Mouse (Mus musculus): ENCODE data around the gene Ppp1r3g. TPM values are rescaled to one million over a fixed set of nuclear protein-coding genes. Genes with fewer than 3 reads are reported as not detected.

The Ppp1r3g gene
- polyA plus RNA-seq (2015; fragmentation: Nextera tagmentation; extraction: Ambion mirVana), result 0.49 and 1.0 TPM in 2 replicates

DNA sequence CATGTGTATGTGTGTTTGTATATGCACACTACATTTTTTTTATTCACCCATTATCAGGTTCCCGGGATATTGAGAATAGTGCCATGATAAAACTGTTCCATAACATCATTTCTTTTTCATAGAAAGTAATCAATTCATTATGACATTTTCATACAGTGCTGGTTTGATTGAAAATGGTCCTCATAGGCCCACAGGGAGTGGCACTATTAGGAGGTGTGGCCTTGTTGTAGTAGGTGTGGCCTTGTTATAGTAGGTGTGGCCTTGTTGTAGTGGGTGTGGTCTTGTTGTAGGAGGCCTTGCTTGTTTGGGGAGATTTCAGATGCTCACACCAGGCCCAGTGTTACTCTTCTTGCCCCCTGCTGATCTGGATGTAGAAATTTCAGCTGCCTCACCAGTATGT lies at the start of gene Ppp1r3g:
Gene Ppp1r3g (plus strand): TSS at position 301 of the 400 bp plus-strand sequence.
- no peaks in the 10 kb centered on the region for H3K27me3 ChIP-seq
- H3K4me2 ChIP-seq, result no peak within 1 kb of the TSS
- H3K4me3 ChIP-seq (replicated peaks), result no peak within 1 kb of the TSS
- no peaks in the 10 kb centered on the region for H3K9me3 ChIP-seq (replicated peaks)
- H3K9ac ChIP-seq, result no peak within 1 kb of the TSS
- 93% methylated on average over 1 of the region's 1 CpGs for WGBS
- no peaks in the 10 kb centered on the region for H3K36me3 ChIP-seq
- H3K27ac ChIP-seq, result no peak within 1 kb of the TSS
- H3K4me1 ChIP-seq, result no peaks in the 10 kb centered on the region
- ATAC-seq (replicated peaks; ENCODE audit: low FRiP score), result no peak

GRCm38 (mm10) chr13:35911476-35911875 lies 47.2 kb upstream of the Ppp1r3g start:
- WGBS, result 85% methylated on average over 1 of the region's 1 CpGs
- H3K9me3 ChIP-seq (replicated peaks), result no peaks in the 10 kb centered on the region
- H3K4me2 ChIP-seq, result no peak overlapping the region
- H3K27me3 ChIP-seq, result no peaks in the 10 kb centered on the region
- no peak overlapping the region for H3K4me3 ChIP-seq (replicated peaks)
- H3K36me3 ChIP-seq, result no peaks in the 10 kb centered on the region
- no peak for ATAC-seq (replicated peaks; ENCODE audit: low FRiP score)
- H3K27ac ChIP-seq, result no peak overlapping the region
- no peak overlapping the region for H3K9ac ChIP-seq
- H3K4me1 ChIP-seq, result 0 out of 2 replicates have a peak, but pooled peaks cover 1% of the 10 kb centered on the region

DNA sequence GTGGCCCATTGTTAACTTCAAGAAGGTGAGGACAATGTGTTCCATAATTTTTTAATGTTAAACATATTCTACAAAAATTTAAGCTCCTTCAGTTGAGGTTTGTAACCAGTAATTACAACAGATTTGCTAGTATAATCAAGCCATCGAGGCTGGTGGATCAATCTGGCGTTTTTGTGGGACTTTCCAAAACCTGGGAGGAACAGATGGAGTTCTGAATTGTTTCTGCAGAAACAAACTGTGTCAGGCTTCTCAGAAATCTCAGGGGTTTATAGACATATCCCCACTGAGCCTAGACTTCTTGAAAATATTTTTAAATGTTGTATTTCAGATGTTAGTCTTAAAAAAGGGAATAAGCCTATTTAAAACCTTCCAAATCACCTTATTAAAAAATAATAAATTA lies 20.6 kb upstream of the Ppp1r3g start:
- H3K4me1 ChIP-seq, result no peaks in the 10 kb centered on the region
- H3K9ac ChIP-seq, result no peak overlapping the region
- no peak overlapping the region for H3K4me3 ChIP-seq (replicated peaks)
- H3K9me3 ChIP-seq (replicated peaks), result 0 out of 2 replicates have a peak, but pooled peaks cover 4% of the 10 kb centered on the region
- WGBS, result 82% methylated on average over 2 of the region's 2 CpGs
- H3K4me2 ChIP-seq, result no peak overlapping the region
- no peak overlapping the region for H3K27ac ChIP-seq
- no peaks in the 10 kb centered on the region for H3K36me3 ChIP-seq
- H3K27me3 ChIP-seq, result no peaks in the 10 kb centered on the region
- no peak for ATAC-seq (replicated peaks; ENCODE audit: low FRiP score)

DNA sequence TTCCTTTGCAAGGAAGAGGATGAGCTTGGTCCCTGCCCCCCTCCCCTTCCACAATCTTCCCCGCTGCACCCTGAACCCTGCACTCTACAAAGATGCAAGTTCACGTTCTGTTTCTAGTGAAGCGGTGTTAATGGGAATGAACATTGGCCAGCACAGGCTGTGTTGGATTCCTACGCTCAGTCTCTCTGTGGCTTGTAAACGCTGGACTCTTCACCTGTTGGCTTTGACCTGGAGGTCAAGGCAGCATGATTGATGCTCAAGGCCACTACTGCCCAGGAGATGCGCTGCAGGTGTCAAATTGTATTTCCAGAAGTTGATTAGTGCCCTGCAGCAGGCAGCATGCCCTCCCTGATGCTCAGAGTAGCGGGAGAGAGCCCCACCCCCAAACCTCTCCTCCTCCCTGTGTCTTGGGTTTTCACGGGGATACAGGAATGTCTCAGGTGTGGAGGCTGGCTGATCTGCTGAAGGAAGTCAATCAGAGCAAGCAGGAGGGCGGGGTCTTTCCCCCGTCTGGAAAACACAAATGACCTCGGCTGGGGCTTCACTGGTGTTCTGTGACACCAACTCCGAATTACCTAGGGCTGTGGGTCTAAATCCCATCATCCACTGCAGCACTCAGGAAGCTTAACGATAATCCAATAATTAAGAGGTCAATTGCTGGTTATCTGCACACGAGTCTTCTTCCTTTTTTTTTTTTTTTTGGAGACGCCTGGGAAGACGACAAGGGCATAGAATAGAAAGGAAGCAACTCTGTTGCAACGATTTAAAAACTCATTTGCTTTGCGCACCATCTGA lies 18.6 kb upstream of the Ppp1r3g start:
- H3K4me3 ChIP-seq (replicated peaks), result no peak overlapping the region
- no peaks in the 10 kb centered on the region for H3K36me3 ChIP-seq
- H3K27ac ChIP-seq, result no peak overlapping the region
- H3K9ac ChIP-seq, result no peak overlapping the region
- no peak for ATAC-seq (replicated peaks; ENCODE audit: low FRiP score)
- H3K27me3 ChIP-seq, result no peaks in the 10 kb centered on the region
- H3K4me1 ChIP-seq, result no peaks in the 10 kb centered on the region
- WGBS, result 59% methylated on average over 18 of the region's 18 CpGs
- no peak overlapping the region for H3K4me2 ChIP-seq
- no peaks in the 10 kb centered on the region for H3K9me3 ChIP-seq (replicated peaks)

DNA sequence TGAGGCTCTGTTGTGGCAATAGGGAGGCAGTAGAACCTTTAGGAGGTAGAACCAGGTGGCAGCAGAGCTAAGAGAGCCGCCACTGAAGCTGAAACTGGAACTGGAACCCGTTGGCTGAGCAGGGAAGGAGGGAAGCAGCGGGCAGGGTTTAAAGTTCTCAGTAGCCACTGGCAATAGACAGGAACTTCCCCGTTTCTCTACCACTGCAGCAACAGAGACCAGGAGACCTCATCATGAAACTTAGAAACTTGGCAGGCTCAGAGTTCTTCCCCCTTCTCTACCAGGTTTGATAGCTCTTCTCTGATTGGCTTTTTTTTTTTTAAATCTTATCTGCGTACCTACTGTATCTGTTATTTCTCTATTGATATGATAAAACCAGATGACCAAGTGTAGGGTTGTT lies 17.7 kb upstream of the Ppp1r3g start:
- no peaks in the 10 kb centered on the region for H3K9me3 ChIP-seq (replicated peaks)
- no peak overlapping the region for H3K4me3 ChIP-seq (replicated peaks)
- ATAC-seq (replicated peaks; ENCODE audit: low FRiP score), result no peak

DNA sequence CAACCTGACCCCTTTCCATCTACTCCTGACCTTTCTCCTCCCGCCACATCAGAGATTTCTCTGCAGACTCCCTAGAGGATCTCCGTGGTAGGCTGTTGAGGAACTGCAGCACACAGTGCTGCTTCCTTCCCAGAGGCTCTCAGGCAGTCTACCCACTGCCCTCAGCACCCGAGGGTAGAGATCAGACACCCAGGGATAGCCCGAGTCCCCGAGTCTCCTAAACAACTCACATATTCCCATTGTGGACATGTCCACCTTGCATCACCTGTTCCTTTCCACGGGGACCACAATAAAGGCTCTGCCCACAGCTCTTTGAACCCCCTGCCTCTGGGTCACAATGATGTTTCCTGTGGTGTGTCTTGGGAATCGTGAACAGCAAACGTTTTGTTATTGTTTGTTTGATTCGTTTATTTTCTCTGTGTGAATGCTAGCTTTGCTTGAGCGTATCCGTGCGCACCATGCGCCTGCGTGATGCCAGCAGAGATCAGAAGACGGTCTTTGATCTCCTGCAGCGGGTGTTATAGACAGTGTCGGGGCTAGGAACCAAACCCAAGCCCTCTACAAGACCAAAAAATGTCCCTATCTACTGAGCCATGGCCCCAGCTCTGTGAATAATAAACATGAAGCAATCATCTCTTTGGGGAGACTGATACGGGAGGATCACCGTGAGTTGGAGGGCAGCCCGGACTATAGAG lies 11.8 kb upstream of the Ppp1r3g start:
- Histone ChIP-seq H3K27ac (no peak overlapping the region), H3K4me1 (no peaks in the 10 kb centered on the region), H3K9me3 (replicated peaks) (no peaks in the 10 kb centered on the region), H3K4me2 (no peak overlapping the region), H3K9ac (no peak overlapping the region), H3K36me3 (no peaks in the 10 kb centered on the region), H3K27me3 (no peaks in the 10 kb centered on the region), H3K4me3 (replicated peaks) (no peak overlapping the region)
- WGBS, result 75% methylated on average over 20 of the region's 20 CpGs
- peak; percentile 14; the same call in 1 of the 2 replicates for ATAC-seq (replicated peaks; ENCODE audit: low FRiP score)

More for the DNA sequence above, 17.7 kb upstream of the Ppp1r3g start:
- no peak overlapping the region for H3K9ac ChIP-seq
- H3K36me3 ChIP-seq, result no peaks in the 10 kb centered on the region
- H3K4me2 ChIP-seq, result no peak overlapping the region
- no peak overlapping the region for H3K27ac ChIP-seq
- H3K4me1 ChIP-seq, result no peaks in the 10 kb centered on the region
- WGBS, result 82% methylated on average over 5 of the region's 5 CpGs
- H3K27me3 ChIP-seq, result no peaks in the 10 kb centered on the region

DNA sequence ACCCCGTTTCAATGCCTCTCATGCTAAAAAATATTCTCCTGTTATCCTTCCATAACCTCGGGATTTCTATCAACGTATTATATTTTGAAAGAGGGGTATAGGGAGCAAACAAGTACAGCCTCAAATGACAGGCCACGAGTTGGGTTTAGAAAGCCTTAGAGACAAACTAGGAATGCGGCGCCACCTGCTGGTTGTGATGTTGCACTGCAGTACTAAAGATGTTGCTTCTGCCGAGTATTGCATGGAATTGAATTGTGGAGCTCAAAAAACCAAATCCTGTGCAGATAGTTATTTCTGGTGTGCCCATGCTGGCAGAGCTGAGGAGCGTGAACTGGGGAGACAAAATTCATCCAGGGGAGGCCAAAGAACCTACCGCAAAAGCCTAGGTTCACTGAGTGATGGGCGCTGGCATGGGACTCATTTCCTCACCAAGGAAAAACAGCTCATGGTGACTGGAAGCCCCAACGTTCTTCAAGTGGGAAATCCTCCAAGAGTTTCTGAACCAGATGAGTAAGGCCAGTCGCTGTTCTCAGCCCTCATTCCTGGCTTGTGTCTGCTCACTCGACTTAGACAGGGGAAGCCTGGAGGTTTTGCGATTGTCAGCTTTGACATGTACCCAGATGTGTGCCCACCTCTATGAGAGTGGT lies 11.2 kb upstream of the Ppp1r3g start:
- Histone ChIP-seq H3K27me3 (no peaks in the 10 kb centered on the region), H3K36me3 (no peaks in the 10 kb centered on the region), H3K27ac (no peak overlapping the region), H3K9ac (no peak overlapping the region), H3K9me3 (replicated peaks) (no peaks in the 10 kb centered on the region), H3K4me1 (no peaks in the 10 kb centered on the region), H3K4me2 (no peak overlapping the region), H3K4me3 (replicated peaks) (no peak overlapping the region)
- WGBS, result 24% methylated on average over 14 of the region's 14 CpGs
- ATAC-seq (replicated peaks; ENCODE audit: low FRiP score), result 0 out of 2 replicates have a peak, but pooled peaks have one; percentile 9

DNA sequence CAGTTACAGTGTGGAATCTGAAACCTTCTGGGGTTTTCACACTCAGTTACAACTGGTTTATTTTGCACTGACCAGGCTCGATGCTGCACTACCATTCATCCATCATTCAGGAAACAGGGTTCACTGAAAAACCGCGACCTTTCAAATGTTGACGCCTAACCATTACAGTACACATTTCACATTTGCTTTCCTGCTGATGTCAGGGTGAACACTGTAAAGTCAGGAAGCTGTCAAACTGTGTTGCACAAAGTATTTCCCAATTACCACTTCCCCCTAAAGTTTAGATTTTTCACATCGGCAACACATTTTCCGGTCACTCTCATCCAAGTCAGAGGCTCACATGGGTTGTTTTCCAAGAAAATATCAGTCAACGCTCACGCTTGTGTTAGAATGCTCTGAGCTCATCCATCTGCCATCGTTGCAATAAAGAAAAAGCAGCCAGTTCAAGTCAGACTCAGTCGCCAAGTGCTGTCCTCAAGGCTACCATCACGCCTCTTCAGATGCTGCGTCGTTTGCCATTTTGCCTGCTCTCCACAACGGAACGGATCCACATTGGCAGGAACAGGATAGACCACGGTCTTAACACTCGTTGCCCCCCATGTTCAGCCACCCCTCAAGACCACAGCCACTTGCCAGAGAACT lies 8.7 kb upstream of the Ppp1r3g start:
- H3K27me3 ChIP-seq, result no peaks in the 10 kb centered on the region
- H3K4me3 ChIP-seq (replicated peaks), result no peak overlapping the region
- no peak; the same call in 1 of the 2 replicates for ATAC-seq (replicated peaks; ENCODE audit: low FRiP score)
- H3K4me2 ChIP-seq, result no peak overlapping the region
- WGBS, result 62% methylated on average over 17 of the region's 17 CpGs
- no peaks in the 10 kb centered on the region for H3K4me1 ChIP-seq
- no peak overlapping the region for H3K27ac ChIP-seq
- H3K9me3 ChIP-seq (replicated peaks), result no peaks in the 10 kb centered on the region
- no peaks in the 10 kb centered on the region for H3K36me3 ChIP-seq
- H3K9ac ChIP-seq, result no peak overlapping the region

DNA sequence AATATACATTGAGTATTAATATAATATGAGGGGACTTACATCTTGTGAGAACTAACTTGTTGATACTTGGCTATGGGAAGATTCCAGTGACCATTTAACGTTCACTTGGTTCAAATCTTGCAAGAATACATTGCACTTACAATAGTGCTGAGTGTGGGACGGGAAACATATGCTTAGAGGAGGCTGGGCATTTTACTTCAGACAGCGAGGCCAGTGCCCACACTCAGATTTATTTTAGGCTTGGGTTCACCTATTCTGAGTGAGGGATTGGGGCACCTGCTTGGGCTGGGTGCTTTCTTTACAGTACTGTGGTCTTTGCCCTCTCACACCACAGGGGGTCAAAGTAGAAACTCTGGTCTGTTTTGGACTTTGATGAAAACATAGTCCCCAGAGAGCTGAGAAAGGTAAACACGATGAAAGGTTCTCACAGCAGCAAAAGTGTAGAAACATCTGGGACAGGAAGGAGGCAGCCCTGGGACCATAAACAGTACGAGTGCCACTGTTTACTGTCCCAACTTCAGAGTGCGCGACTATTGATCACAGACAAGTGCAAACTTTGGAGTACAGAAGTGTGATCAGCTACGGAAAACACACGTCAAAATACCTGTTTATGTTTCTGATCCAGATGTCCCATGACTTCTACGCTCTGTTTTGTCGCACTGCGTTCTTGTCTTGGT lies 890 bp downstream of the Ppp1r3g start:
- Histone ChIP-seq H3K27me3 (no peaks in the 10 kb centered on the region), H3K4me2 (no peak overlapping the region), H3K9me3 (replicated peaks) (no peaks in the 10 kb centered on the region), H3K9ac (no peak overlapping the region), H3K36me3 (no peaks in the 10 kb centered on the region), H3K4me3 (replicated peaks) (no peak overlapping the region), H3K27ac (no peak overlapping the region), H3K4me1 (no peaks in the 10 kb centered on the region)
- 67% methylated on average over 12 of the region's 12 CpGs for WGBS
- no peak for ATAC-seq (replicated peaks; ENCODE audit: low FRiP score)

DNA sequence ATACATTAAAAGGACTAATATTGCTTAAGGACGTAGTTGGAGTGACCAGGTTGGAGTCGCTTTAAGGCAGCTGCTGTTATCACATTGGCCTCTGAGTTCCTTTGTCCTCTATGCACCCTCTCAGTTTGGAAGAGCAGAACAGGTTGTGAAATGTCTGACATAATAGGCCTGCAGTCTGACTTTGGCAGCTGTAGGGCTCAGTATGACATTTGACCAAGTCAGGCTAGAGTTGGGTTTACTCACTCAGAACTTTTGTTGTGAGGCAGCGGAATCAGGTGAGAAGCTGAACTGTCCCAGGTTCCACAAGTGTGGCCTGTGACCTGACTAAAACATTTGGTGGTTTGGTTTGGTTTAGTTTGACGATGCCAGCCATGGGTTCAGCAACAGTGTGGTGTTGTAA lies 4.9 kb downstream of the Ppp1r3g start:
- ATAC-seq (replicated peaks; ENCODE audit: low FRiP score), result no peak

GRCm38 (mm10) chr13:35967690-35968089 lies 9.1 kb downstream of the Ppp1r3g start:
- H3K4me1 ChIP-seq, result peaks cover 21% of the 10 kb centered on the region
- no peak overlapping the region for H3K9ac ChIP-seq
- H3K9me3 ChIP-seq (replicated peaks), result no peaks in the 10 kb centered on the region
- H3K27ac ChIP-seq, result no peak overlapping the region
- WGBS, result 8% methylated on average over 15 of the region's 15 CpGs
- H3K27me3 ChIP-seq, result peaks cover 37% of the 10 kb centered on the region
- H3K4me3 ChIP-seq (replicated peaks), result peak overlapping the region; percentile 64
- no peaks in the 10 kb centered on the region for H3K36me3 ChIP-seq
- H3K4me2 ChIP-seq, result peak overlapping the region; percentile 100
- 0 out of 2 replicates have a peak, but pooled peaks have one; percentile 34 for ATAC-seq (replicated peaks; ENCODE audit: low FRiP score)

More for the DNA sequence above, 4.9 kb downstream of the Ppp1r3g start:
- H3K4me1 ChIP-seq, result peaks cover 9% of the 10 kb centered on the region
- peaks cover 16% of the 10 kb centered on the region for H3K27me3 ChIP-seq
- no peaks in the 10 kb centered on the region for H3K36me3 ChIP-seq
- WGBS, result 88% methylated on average over 4 of the region's 4 CpGs
- H3K4me2 ChIP-seq, result no peak overlapping the region
- no peaks in the 10 kb centered on the region for H3K9me3 ChIP-seq (replicated peaks)
- no peak overlapping the region for H3K9ac ChIP-seq
- no peak overlapping the region for H3K4me3 ChIP-seq (replicated peaks)
- no peak overlapping the region for H3K27ac ChIP-seq
